Mouse (Mus musculus) natural killer cell, adult 2 months (primary cell): ENCODE data around the gene Pagr1b.
A peak's percentile ranks its signal among the peaks of the same experiment; 100 is the strongest.

Source experiments
- DNase-seq, 2 experiments: peaks; one replicate each; pipeline ENCODE4 v3.0.0; 2022; ENCODE audit warnings: low spot score in 2 of 2

The Pagr1b gene

DNA sequence TGATC lies at the start of gene Pagr1b:
Gene Pagr1b (minus strand): TSS at position 4 of the 5 bp plus-strand sequence.
- no peak for DNase-seq

DNA sequence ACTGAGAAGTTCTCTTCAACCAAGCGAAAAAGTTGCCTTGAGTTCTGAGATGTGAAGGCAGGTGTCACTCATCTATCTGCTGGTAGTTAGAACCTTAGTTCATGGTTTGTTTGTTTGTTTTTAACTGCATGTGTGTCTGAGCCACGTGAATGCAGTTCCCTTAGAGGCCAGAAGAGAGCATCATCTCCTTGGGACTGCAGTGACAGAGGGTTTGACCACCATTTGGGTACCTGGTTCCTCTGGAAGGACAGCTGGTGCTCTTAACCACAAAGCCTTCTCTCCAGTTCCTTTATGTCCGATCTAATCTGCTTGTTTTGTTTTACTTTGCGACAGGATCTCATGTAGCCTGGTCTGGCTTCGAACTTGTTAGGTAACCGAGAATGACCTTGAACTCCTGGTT lies 49.3 kb upstream of the Pagr1b start:
- DNase-seq = no peak

DNA sequence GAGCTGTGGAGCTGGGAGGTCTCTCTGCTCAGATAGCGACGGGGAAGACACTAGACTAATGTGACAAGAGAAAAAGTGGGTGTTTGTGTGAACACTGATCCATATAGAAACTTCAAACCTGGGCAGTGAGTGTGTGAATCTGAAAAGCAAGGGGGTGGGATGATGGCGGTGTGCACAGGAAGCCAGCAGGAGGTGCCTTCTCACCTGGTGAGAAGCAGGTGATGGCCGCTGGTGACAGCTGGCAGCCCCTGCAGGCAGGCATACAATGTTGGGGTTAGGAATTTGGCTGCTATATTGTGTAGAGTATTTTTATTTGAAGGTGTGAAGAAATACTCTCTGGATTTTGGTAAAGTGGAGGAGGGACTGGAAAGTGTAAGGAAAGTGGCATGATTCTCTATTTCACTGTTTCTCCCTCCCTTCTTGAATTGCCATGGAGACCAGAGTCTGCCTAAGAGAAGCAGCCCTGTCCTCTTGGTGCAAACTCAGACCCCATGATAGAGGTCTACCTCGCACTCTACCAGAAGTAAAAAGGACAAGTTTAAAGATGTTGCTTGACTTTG lies 38.8 kb upstream of the Pagr1b start:
- DNase-seq = no peak

DNA sequence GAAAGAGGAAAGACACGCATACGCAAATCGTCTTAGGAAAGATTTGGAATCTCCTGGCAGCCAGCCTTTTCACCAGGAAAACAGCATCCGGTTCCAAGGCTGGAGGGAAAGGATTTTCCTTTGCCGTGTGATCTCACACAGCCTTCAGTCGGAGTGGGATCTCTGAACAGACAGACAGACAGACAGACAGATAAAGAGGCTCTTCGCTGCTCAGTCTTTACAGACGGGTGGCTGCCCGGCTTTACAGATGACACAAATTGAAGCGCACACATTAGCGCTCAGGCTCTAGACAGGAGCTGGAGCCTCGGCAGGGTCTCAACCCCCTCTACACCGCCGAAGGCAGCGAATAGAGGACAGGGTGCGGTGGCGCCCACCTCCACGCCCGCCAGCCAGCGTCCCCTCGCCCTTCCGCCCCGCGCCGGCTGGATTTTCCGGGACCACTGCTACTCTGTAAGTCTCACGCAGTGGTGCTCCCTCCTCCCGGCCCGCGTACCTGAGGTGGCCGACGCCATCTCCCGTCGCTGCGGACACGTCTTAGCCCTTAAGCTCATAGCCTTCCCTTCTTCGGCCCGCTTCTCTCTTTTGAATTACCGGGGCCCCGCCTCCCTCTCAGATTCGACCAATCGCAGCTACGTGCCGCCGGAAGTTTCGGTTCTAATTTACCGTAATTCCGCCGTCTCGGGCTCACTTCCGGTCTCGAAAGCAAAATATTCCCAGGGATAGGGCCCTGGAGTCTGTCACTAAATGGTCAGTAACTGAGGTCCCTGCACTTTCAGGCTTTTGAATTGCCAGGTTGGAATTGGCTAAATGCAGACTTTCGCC lies 25.8 kb upstream of the Pagr1b start, which contains the start of gene Kif22:
Gene Kif22 (minus strand): TSS at position 621 of the 822 bp plus-strand sequence.
- peak; percentile 83 for DNase-seq

DNA sequence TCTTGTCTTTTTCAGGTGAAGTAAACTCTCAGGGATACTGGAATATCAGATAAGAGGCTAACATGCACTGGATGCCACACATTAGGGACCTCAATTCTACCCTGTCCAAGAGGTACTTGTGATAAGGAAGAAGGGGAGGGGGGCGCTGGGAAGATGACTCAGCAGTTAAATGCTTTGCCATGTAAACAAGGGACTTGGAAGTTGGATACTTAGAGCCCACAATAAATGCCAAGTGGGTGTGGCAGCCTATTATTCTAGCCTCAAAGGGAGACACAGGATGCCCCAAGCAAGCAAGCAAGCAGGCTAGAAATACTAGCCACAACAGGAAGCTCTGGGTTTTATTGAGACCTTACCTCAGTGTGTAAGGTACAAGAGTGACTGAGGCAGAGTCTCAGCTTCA lies 15.0 kb upstream of the Pagr1b start:
- DNase-seq = no peak

DNA sequence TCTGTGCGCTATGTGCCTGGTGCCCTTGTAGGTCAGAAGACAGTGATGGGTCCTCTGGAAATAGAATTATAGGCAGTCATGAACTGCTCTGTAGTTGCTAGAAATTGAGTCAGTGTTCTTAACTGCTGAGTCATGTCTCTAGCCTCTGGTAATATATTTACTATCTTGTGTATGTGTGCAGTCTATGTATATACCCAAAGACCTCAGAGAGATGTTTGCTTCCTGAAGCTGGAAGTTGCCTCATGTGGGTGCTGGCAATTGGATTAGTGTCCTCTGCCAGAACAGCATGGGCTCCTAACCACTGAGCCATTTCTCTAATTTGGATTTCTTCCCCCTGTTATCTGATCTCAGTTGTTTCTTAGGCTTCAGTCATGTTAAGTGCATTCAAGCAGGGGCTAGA lies 13.9 kb upstream of the Pagr1b start:
- no peak for DNase-seq

DNA sequence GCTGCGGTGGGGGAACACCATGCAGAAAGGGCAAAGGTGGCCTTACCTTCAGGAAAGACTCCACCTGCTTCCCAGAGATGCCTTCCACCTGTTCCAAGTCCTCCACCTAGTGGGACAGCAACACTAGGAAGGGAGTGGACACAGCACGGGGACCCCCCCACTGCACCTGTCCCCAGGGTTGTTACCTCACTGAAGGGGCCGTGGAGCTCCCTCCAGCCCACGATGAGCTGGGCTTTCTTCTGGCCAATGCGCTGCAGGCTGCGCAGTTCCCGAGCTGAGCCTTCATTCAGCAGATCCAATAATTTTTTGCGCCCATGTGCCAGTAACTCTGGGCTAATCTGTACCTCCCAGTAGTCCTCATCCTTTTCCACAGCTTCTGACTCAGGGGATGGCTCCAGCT lies 11.6 kb upstream of the Pagr1b start:
- no peak for DNase-seq

DNA sequence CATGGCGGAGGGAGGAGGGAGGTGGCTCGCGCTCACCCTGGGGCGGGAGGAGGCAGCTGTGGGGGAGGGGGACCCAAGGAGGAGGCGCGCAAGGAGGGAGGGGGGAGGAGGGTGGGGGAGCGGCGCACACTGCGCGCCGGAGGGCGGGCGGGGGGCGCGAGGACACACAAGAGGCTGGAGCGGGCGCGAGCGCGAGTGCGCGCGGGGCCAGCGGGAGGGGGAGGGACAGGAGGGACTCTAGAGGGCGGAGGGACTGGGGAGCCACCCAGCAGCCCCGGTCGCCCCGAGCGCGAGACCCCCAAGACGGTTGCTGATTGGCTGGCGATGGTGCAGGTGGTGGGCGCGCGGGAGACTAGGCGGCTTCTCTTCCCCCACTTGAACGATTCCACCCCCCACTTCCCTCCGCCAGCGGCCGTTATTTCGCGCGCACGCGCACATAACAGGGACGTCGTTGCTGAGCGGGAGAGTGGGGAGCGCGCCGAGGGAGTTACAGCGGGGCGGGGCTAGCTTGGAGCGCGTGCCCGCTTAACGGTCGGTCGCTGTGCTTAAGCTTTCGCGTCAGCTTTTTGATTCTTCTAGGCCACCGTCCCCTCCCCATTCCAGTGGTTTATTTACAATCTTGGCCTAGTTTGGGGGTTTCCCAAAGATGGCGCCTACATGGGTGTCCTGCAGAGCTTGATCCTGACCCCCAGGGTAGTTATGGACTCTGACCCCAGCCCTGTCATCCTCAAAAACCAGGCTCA lies 10.9 kb upstream of the Pagr1b start, which contains the start of gene Maz:
Gene Maz (minus strand): TSS at position 54 of the 743 bp plus-strand sequence.
- peak; percentile 99 for DNase-seq

DNA sequence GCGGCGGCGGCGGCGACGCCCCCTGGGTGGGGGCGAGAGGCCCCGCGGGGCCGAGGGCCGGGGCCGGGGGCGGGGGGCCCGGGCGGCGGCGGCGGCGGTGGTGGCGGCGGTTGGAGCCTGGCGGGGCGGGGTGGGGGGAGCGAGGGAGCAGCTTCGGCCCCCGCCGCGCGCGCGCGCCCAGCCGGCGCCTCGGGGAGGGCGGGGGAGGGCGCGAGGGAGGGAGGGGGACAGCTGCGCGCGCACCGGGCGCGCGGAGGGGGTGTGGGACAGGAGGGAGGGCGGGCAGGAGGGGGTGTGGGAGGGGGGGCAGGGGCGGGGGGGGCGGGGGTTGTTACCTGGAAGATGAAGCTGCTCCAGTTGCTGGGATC lies 10.3 kb upstream of the Pagr1b start:
- DNase-seq = no peak

DNA sequence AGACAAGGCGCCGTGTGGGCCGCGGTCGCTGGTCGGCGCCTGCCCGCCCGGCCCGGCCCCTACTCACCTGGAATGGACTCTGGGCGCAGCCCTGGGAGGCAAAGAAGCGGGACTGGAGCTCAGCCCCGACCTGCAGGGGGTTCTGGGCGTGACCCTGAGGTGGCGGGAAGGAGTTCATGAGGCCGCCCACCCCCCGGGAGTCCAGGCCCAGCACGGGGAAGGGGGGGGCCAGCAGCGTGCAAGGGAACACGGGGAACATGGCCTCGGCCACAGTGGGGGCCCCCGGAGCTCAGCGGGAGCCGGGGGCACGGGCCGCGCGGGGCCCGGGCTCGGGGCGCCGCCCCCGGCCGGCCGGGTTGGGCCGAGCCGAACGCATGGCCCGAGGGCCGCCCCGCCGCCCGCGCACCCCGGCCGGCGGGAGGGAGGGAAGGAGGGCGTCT lies 9.9 kb upstream of the Pagr1b start:
- peak in 1 of 2 experiments; percentile 57 for DNase-seq

DNA sequence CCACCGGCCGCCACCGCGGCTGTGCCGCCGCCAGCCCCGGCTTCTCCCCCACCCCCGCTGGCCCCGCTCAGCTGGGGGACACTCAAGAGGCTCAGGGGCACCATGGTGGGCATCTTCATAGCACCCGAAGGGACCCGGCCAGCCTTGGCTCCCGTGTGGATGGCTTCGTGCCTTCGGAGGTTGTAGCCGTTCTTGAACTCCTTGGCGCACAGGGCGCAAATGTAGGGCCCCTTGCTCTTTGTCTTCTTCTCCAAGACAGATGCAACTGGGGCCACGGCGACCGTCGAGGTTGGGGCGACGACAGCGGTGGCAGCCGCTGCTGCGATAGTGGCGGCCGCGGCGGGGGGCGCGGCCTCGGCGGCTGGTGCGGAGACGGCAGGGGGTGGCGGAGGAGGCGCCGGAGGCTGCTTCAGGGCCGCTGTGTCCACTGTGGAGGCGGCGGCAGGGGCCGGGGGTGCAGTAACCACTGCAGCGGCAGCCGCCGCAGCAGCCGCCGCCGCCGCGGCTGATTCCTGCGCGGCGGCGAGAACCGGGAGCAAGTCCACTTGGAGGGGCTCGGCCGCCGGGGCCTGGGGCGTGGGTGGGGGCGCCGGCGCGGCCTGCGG lies 9.4 kb upstream of the Pagr1b start:
- DNase-seq = no peak

DNA sequence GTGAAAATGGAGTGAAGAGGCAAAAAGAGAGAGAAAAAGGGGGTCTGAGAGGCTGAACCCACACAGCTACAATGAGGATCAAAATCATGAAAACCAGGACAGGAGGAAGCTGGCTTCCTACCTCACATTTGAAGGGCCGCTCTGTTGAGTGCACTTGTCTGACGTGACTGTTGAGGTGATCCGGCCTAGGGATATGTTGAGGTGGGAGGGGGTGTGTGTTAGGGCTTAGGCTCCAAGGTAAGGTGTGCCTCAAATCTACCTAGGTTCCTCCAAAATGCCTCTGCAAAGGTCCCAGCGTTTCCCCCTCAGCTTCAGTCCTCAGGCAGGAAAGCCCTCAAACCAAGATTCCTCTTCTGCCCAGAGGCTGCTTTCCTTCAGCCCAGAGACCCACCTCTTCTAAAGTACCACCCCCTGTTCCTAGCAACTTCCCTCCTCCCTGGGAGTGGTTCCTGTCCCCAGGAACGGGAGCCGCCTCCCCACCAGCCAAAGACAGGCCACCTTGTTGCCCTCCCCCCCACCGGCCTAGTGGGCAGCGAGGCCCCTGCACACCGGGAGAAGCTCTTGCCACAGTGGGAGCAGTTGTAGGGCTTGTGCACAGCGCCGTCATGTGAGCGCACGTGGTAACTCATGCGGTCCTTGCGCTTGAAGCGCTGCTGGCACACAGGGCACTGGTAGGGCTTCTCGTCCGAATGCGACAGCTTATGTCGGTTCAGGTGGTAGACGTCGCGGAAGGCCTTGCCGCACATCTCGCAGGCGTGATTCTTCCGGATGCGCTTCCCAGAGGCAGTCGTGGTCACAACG lies 8.7 kb upstream of the Pagr1b start:
- DNase-seq = peak; percentile 79 to 85

DNA sequence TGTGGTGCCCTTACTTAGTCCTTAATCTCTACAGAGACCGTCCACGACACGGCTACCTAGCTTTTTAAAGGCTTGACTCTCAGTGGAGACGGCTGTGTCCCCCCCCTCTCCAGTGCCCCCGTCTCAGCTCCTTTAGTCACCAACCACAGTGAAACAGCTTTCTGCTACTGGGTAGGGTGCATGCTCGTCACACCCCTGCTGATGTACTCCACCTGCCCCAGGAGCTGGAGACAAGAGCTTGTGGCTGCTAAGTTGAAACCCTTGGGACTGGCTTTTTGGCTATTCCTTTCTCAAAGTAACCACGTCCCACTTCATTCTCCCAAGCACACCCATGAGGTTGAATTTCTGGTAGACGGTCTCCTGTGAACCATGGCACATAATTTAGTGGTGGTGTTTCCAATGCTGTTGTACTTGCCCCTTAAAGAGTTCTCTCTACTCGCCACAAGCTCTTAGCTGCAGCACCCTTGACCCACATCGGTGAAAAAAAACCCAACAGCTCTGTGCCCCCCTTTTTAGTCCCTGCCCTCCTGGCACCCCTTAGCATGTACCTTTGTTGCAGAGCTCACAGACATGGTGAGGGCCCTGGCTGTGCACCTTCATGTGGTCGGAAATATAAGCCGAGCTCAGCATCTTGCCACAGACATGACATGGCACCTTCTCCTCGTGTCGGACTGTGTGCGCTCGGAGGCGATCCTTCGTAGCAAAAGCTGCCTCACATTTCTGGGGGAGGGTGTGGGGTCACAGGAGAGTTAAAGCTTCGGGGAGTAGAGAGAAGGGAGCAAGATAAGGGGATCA lies 7.8 kb upstream of the Pagr1b start:
- peak; percentile 50 for DNase-seq

DNA sequence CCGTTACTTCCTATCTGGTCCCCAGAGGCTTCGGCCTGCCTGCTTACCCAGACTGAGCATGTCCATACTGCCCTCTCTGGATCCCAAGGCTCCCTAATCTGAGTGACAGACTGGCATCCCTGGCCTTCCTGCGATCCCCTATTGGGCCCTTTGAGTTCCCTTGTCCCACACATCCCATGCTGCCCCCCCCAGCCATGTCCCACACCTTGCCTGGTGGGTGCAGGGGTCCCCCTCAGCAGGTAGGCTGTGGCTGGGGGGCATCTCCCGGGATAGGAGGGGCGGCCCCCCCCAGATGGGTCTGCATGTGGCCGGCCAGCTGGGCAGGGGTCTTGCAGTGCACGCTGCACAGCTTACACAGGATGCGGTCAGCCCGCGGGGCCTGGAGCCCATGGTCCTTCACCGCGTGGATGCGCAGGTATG lies 7.0 kb upstream of the Pagr1b start:
- no peak for DNase-seq

DNA sequence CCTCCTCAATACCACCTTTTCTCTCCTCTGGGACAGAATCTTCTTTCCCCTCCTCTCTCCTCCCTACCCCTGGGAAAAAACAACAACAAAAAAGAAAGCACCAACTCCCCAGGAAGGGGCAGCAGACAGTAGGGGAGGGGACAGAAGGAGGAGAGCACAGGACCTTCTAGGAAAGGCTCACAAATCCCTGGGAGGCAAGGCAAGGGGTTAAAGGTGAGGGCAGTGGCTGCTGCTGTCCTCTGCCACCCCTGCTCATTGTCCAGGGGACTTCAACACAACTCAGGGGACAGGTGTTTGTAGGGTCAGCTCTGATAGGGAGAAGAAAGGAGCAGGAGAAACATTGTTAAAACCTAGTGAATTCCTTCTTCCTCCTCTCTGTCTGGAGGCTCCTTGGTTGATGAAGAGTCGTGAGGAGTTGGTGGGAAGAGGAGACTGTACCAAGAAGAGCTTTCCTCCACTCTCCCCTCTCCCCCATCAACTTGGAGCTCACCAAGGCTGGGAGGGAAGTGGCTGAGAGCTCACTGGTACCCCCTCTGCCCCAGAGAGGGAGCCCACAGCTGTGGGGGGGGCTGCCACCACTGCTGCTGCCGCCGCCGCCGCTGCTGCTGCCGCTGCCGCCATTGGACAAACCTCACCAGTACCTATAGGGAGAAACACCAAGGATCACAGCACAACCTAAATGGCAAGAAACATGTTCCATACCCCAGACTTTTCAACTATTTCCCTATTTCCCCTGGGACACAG lies 6.4 kb upstream of the Pagr1b start:
- DNase-seq = no peak

DNA sequence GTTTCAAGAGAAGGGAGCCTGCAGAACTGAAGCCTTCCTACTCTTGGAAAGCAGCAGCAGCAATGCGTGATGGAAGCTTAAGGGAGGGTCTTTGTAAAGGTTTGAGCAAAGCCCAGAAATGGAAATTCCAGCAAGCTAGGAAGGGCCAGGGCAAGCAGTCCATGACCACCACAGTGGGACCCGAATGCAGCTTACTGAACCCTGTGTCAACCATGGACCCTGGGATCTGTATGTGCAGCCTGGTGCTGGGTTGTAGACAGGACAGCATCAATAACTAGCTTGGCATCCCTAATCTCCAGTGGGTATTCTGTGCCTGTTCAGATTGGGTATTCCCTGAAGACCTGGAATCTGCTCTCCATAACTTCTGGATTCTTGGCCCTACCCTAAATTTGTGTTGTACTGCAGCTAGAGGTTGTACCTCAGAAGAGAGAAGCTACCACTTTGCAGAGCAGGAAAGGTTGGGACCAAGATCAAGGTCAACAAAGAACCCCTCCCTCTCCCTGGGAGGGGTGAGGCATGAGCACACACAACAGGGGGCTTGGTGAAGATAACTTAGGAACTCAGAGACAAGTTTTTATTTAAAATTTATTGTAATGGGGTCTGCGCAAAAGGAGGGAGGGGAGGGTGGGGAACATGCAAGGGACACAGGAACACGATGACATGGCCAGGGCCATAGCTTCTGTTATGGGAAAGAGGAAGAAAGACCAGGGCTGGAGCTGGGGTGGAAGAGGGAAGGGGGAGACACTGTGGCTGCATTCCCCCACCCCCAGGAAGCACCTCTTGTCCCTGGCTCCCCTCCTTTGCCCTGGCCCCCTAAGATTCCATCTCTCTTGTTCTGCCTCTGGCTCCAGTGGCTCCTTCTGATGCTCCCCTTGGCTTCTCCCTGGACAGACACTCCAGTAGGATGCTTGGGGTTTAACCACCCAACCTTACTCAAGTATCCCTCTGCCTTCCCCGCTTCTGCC lies 5.6 kb upstream of the Pagr1b start:
- no peak for DNase-seq

DNA sequence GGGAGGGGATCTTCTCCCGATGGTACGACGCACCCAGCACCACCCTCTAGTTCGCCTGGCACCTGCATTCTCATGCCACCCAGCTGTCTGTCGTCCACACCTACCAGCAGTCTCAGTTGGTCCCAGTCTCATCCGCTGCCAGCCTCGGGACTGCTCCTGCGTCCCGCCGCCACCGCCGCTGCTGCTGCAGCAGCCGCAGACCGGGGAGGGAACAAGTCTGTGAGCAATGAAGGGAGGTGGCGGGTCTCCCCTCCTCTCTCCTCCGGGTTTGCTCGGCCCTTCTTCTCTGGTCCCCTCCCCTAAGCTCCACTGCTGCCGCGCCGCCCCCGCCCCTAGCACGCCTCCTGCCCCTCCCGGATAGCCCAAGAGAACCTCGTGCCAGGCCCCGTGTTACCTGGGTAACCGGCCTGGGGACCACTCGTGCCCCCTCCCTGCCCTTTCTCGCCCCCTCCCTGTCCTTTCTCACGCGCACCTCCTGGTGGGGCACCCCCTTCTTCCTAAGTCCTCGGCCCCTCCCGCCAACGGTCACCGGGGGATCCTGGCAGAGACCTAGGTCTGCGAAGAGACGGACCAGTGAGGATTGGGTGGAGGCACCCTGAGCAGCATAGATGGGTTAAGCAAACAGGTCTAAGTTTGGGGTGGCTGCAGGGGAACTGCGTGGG lies 4.7 kb upstream of the Pagr1b start, which contains the start of the genes Gm42742 and Prrt2:
Gene Gm42742 (minus strand): TSS at position 197 of the 662 bp plus-strand sequence.
Gene Prrt2 (minus strand): TSS at position 311 of the 662 bp plus-strand sequence.
- DNase-seq = peak in 1 of 2 experiments; percentile 29

DNA sequence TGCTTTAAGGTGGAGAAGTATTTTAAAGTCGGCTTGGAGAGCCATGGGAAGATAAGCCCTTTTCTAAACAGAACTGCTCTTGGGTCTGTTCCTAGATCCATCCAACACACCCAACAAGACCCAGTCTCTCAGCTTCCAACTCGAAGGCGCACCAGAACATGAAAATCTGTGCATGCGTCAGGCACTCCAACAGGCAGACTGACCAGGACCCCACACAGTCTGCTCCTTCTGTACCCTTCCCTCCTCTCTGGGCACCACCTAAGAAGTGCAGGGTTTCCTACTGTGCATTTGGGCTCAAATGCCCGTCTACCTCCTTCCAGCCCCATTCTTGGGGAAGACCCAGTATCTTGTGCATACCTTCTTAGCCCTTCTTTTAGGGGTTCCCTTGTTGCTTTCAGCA lies 4.2 kb upstream of the Pagr1b start:
- no peak for DNase-seq

DNA sequence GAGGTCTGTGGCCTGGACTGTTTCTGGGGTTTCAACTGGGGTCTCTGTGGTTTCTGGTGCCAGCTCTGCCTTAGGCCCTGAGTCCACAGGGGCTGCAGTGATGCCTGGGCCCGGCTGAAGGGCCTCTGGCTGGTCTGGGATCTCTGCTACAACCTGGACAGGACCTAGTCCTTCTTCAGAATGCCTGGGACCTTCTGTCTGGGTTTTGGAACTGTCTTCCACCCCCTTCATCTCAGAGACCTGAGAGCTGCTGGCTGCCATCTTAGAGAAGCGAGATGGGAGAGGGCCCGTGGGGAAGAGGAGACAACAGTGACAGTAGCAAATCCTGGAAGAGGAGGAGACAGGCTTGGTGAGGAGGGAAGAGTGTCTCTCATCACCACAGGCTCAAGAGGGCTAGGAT lies 3.7 kb upstream of the Pagr1b start:
- no peak for DNase-seq
